Mouse (Mus musculus) Patski (cell line): ENCODE results near the gene Nabp1. TPM values are rescaled to one million over a fixed set of nuclear protein-coding genes. Genes with fewer than 3 reads are reported as not detected.

ENCODE experiments used
- ATAC-seq: fragments of 100-300 bp; one replicate; pipeline ENCODE4 v1.8.0; 2021
- CTCF ChIA-PET: fragments of 350-600 bp; sonication (Branson Sonifier 250); formaldehyde crosslinking; loops from one replicate; lab custom pipeline; 2022; ENCODE audit warnings: inconsistent platforms; lab: Charles Lee
- POLR2A ChIA-PET: fragments of 350-600 bp; sonication (Branson Sonifier 250); formaldehyde crosslinking; loops from one replicate; lab custom pipeline; 2022; ENCODE audit warnings: antibody characterized with exemption, inconsistent platforms; lab: Charles Lee
- DNase-seq: peaks from one replicate; pipeline ENCODE4 v3.0.0-alpha.2; 2011; ENCODE audit warnings: low read depth, low spot score
- H3K27me3 ChIP-seq: fragments of 371-371 bp; one replicate; pipeline ENCODE4 v1.5.1; 2021
- CTCF ChIP-seq: fragments of 100-300 bp; IDR thresholded peaks from one replicate; pipeline ENCODE4 v1.5.1; 2021
- in situ Hi-C: fragments of 300-500 bp; cut with MboI; formaldehyde crosslinking; loops from 3 replicates; pipeline ENCODE4 v1.11.1; 2018; ENCODE audit warnings: low pct_unique_long_range_greater_than_20kb, mixed read lengths
- polyA plus RNA-seq: library from polyadenylated mRNA; unstranded; gene quantifications from one replicate; pipeline ENCODE4 v1.2.3, GENCODE M21; 2021

Nabp1 gene
- polyA plus RNA-seq, 1 experiment from 2014 or later = 20.8 TPM

DNA sequence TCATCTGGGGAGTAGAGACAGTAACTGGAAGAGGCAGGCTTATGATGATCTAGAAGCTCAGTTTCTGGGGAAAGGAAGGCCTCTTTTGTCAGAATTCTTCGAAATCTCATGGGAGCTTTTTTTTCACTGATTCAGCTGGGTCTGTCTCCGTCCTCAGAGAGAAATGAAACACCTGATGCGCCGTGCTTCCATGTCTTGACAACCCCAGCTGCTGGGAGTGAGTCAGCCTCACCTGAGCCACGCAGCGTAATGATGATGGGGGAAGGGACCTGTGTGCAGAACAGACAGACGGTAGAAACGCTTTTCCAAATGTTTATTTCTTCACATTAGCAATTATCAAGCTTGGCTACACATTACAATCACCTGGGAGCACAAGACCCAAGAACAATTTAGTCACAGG is 31.6 kb upstream of the Nabp1 start:
- no peaks in the 10 kb centered on the region for H3K27me3 ChIP-seq
- ATAC-seq = no peak
- in situ Hi-C loops = no loop called here
- no peak for TF ChIP-seq CTCF
- no peak for DNase-seq
- ChIA-PET CTCF (interaction anchor here (0.7 to 2.3 kb wide), 3 partner anchors 17 to 33 kb away, joined by 3 to 8 read pairs (median 3); no protein-coding TSS in a partner anchor), POLR2A (interaction anchor here (2.1 kb wide), 1 partner anchor 33 kb away, joined by 9 read pairs; no protein-coding TSS in a partner anchor)

DNA sequence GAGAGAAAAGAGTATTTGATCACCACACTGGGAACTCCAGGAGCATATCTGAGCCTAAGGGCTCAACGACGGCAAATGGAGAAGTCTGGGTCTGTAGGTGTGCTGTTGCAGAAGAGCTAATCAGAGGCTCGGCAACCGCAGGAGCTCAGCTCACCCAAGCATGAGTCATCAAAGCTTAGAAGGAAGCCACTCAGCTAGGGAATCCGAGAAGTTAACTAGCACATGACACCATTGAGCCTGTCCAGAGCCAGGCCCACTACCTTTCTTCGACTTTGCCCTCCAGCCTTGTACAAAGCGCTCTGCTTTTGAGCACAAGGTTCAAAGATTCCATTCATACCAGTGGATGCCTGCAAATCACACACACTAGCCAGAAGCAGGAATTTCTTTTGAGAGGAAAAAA is 30.9 kb upstream of the Nabp1 start:
- ChIA-PET POLR2A (interaction anchor here (2.1 kb wide), 1 partner anchor 33 kb away, joined by 9 read pairs; no protein-coding TSS in a partner anchor), CTCF (interaction anchor here (0.7 to 2.3 kb wide), 3 partner anchors 10 to 34 kb away, joined by 3 to 8 read pairs (median 3); no protein-coding TSS in a partner anchor)
- no peak for TF ChIP-seq CTCF
- peak; percentile 97 for ATAC-seq
- in situ Hi-C loops = no loop called here
- peak; percentile 85 for DNase-seq
- H3K27me3 ChIP-seq = no peaks in the 10 kb centered on the region

DNA sequence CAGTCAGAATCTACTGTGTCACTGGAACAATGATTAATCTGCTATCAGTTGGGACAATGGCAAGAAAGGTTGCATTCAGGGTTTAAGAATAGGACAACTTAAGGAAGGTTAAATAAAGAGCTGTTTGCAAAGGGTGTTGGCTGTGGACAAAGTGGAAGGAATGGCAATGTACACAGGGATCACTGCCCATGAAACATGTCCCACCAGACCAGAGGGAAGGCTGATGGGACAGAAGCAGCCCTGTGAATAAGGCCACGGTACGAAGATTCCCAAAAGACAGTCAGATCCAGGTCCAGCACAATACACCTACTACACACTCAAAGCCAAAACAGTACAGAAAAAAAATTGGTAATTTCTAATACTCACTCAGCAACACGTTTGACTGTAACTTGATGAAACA is 30.3 kb upstream of the Nabp1 start:
- ATAC-seq (no peak), DNase-seq (no peak)
- no peaks in the 10 kb centered on the region for H3K27me3 ChIP-seq
- POLR2A ChIA-PET = no interaction called here
- no peak for TF ChIP-seq CTCF
- CTCF ChIA-PET = interaction anchor here (0.7 to 2.3 kb wide), 3 partner anchors 11 to 35 kb away, joined by 3 to 8 read pairs (median 3); no protein-coding TSS in a partner anchor
- in situ Hi-C loops = no loop called here

- H3K27me3 ChIP-seq = no peaks in the 10 kb centered on the region
- POLR2A ChIA-PET = no interaction called here
- TF ChIP-seq CTCF = no peak
- in situ Hi-C loops = no loop called here
- CTCF ChIA-PET = no interaction called here
- DNase-seq = no peak
- ATAC-seq = no peak
These were observed 29.2 kb upstream of the Nabp1 start for GRCm38 (mm10) chr1:51507436-51507835.

DNA sequence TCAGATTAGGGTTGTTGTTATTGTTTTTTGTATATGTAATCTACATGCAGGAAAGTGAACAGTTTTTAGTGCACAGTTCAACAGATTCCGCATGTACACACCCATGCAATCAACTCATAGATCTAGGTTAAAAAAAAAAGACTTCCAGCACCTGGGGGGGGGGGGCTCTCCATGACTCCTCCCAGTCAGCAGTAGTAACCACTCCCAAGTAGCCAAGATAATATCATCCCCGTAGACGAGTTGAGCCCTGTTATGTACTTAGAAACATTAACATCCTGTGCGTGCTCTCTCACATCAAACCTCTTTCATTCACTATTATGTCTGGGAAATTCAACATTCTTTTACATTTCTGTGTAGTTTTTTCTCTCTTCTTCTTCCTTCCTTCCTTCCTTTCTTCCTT is 28.0 kb upstream of the Nabp1 start:
- in situ Hi-C loops = no loop called here
- CTCF ChIA-PET = no interaction called here
- no peak for ATAC-seq
- H3K27me3 ChIP-seq = no peaks in the 10 kb centered on the region
- TF ChIP-seq CTCF = no peak
- DNase-seq = no peak
- POLR2A ChIA-PET = no interaction called here

DNA sequence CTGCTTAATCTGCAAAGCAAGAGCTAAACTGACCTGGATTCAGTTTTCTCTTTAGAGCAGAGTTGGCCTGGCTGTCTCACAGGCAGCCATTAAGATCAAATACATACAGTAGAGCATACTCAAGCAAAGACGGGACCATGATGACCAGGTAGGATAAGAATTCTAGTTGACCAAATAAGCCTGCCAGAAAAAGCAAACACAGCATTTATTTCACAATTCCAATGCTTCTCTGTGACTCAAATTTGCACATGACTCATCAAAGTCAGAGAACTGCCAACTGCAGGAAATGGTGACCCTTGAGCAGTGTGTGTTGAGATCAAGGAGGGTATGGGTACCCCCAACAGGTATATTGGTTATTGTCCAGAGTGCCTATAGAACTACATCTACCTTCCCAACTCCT is 27.4 kb upstream of the Nabp1 start:
- in situ Hi-C loops = no loop called here
- ATAC-seq = peak; percentile 41

DNA sequence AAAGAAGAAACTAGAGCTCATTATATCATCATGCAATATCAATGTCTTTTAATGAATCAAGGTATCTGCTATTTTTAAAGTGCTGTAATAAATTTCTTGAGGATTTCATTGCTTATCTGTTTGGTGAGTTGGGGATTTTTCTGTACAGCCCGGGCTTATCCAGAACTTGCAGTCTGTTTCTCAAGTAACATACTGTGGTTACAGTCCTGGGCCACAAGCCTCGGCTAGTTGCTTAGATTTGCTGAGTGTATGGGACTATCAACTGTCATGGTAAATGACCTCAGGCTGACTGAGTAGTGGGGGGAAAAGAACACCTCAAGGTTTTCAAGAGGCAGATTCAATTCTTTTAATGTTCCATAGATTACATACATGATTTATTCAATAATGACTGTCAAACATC is 24.8 kb upstream of the Nabp1 start:
- in situ Hi-C loops = no loop called here
- POLR2A ChIA-PET = no interaction called here
- no peaks in the 10 kb centered on the region for H3K27me3 ChIP-seq
- CTCF ChIA-PET = interaction anchor here (1.9 kb wide), 1 partner anchor 19 kb away, joined by 5 read pairs; no protein-coding TSS in a partner anchor
- no peak for ATAC-seq
- DNase-seq = no peak
- TF ChIP-seq CTCF = no peak

More for the DNA sequence above, 27.4 kb upstream of the Nabp1 start:
- CTCF ChIA-PET = no interaction called here
- H3K27me3 ChIP-seq = no peaks in the 10 kb centered on the region
- DNase-seq = no peak
- TF ChIP-seq CTCF = no peak
- POLR2A ChIA-PET = no interaction called here

DNA sequence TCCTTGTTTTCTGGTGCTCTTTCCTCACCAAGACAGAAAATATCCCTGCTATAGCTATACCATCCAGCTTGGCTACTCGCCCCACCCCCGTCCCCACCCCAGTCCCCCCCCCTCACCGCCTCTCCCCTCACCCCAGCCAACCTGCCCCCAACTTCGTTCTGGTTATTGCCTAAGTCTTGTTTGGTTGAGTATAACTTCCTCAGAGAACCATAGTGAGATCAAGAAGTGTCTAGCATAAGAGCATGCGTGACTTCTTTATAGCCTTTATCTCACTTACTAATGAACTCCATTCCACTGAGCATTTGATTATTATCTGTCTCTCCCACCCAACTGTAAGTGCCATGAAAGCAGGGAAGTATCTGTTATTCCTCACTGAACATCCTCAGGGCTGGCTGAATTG is 24.1 kb upstream of the Nabp1 start:
- TF ChIP-seq CTCF = no peak
- ATAC-seq (no peak), DNase-seq (no peak)
- in situ Hi-C loops = no loop called here
- ChIA-PET CTCF (interaction anchor here (1.1 to 1.9 kb wide), 2 partner anchors 11 to 18 kb away, joined by 3 to 5 read pairs; no protein-coding TSS in a partner anchor), POLR2A (no interaction called here)
- no peaks in the 10 kb centered on the region for H3K27me3 ChIP-seq

DNA sequence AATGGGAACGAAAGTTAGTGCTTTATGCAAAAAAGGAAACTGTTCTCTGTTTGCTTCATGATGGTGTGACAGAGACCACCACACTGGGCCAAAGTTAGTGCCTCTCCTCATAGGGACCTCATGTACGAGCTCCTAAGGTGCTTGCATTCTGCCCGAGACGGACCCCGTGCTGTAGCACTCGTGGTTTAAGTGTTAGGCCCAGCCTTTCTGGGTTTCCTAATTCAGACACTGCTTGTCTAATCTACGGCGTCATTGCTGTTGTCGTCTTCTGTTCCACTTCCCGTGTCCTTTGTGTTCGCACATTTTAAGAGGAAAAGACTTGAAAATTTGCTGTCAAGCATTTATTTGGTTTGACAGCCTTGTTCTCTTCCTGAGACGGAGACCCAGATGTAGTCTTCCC is 23.0 kb upstream of the Nabp1 start:
- H3K27me3 ChIP-seq = no peaks in the 10 kb centered on the region
- TF ChIP-seq CTCF = no peak
- DNase-seq (no peak), ATAC-seq (no peak)
- POLR2A ChIA-PET = no interaction called here
- in situ Hi-C loops = no loop called here
- CTCF ChIA-PET = no interaction called here

DNA sequence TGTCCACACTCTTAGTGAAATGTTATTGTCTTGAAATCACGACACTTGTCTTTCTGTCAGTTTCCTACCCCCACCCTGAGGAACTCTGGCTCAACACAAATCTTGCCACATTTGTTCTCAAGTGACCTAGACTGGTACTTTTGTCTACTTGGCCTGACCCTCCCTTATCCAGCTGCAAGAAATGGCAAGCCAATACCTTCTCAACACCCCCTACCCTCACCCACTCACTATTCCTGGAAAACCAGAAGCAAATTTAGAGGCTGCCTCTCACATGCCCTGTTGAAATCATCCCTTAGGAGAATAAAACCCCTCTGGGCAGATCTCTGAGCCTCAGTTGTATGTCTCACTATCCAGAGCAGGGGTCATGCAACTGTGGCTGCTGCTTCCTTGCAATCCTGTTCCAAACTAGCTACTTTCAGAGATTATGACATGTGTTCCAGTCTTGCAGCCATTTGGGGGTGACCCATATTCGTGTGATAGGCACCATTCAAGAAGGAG is 20.4 kb upstream of the Nabp1 start:
- ATAC-seq (no peak), DNase-seq (no peak)
- in situ Hi-C loops = no loop called here
- ChIA-PET CTCF (no interaction called here), POLR2A (no interaction called here)
- no peak for TF ChIP-seq CTCF
- H3K27me3 ChIP-seq = no peaks in the 10 kb centered on the region

DNA sequence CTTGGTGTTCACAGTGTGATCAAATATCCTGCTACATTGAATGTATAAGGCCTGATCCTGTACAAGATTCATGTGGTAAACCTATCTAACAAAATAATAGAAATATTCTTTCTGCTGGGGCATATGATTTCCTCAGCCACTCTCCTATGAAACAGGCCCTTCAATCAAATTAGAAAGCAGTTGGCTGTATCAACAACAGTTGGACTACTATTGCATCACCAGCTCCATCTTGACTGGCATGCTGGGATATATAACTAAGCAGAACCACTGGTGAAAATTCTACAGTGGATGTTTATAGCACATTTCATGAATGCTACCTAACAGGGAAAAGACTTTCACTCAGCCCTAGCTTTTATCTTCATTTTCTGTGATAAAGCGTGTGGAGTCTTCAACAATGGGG is 17.9 kb upstream of the Nabp1 start:
- no peak for TF ChIP-seq CTCF
- no peaks in the 10 kb centered on the region for H3K27me3 ChIP-seq
- in situ Hi-C loops = no loop called here
- DNase-seq (no peak), ATAC-seq (no peak)
- ChIA-PET POLR2A (no interaction called here), CTCF (no interaction called here)
